Comparison of ENCODE assay signal across 12 mouse cellular contexts in the genomic region with DNA sequence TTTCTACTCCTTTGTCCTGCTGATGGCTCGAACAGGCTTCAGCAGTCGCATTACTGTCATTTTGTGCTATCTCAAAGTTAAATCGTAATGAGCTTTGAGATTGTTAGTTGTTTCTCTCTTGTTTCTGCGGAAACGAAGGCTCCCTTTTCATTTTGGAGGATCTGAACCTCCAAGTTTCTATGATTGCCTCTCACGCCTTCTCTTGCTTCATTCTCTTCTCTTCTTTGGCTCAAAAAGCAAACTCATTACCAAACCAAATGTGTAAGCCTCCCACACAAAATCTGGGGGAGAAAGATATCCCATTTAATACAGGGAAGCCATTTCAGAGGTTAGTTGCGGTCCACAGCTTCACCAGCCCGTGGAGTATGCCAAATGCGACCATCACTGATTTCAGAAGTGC.
"Had no signal": no experiment of that assay in that cellular context is flagged by ENCODE, and none has a peak within 500 bp of the region (broad histone marks: within the 10 kb centered on the region; RNA-seq: fewer than 3 reads in every experiment).

No protein-coding gene starts in this region.

- DNase-seq: liver, postnatal 0 days; lung, adult 2 months; lung, postnatal 4 days; midbrain, embryonic 14.5 days; retina, postnatal 1 day; right cerebral cortex, adult 18-20 months; right cerebral cortex, postnatal 25 days; right cerebral cortex, postnatal 4 days; spleen, adult 18-20 months; thymus, adult 2 months; thymus, postnatal 25 days; thymus, postnatal 4 days had no signal
